Mouse (Mus musculus) liver, embryonic 14.5 days (tissue): ENCODE results near the gene Gucy1b2.

Experiments
- CTCF ChIP-seq: IDR thresholded peaks from 2 replicates; pipeline ENCODE4 v1.5.1; 2016; ENCODE audit warnings: antibody characterized with exemption, low read depth, control low read depth
- EP300 ChIP-seq: IDR thresholded peaks from 2 replicates; pipeline ENCODE4 v1.6.1; 2016; ENCODE audit warnings: antibody characterized with exemption, low read depth

DNA sequence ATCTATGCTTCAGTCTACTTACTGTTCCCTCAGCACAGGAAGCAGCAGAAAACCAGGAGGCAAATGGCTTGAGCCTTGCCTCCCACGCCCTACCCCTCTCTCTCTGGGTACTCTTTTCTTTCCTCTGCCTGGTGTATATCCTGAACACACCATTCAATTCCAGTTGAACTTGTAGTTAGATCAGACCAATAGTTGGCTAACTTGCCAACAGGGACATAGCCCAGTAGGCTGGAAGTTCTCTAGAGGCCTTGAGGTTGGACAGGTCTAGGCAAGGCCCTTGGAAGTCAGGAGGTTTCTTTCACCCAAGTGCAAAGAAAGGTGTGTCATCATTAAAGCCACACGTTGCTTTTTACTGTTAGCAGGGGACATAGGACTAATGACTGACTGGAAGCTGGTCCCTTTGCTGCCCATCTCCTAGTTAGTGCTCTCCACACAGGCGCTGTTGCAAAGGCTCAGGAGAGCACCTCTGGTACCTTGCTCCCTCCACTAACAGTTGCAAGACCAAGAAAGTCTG is 72.2 kb downstream of the Gucy1b2 start:
- TF ChIP-seq EP300 (no peak), CTCF (no peak)
